Mouse (Mus musculus) forebrain, embryonic 14.5 days (tissue): ENCODE results near the gene Psapl1. TPM values are rescaled to one million over a fixed set of nuclear protein-coding genes. Genes with fewer than 3 reads are reported as not detected.

Experiments used
- ATAC-seq: fragments of 200-750 bp; cut with Nextera tagmentation; 2 replicates; pipeline ENCODE4 v1.8.0; 2017; ENCODE audit warnings: mild to moderate bottlenecking, moderate library complexity
- DNase-seq: peaks from one replicate; pipeline ENCODE4 v3.0.0-alpha.2; 2015; ENCODE audit warnings: low spot score
- H3K27ac ChIP-seq: fragments of 300-500 bp; sonication (generic); 2 replicates; pipeline ENCODE4 v1.5.1; 2014; ENCODE audit warnings: low read depth, mild to moderate bottlenecking, control low read depth, low read length, moderate library complexity
- H3K27me3 ChIP-seq: fragments of 300-500 bp; sonication (generic); replicated peaks from 2 replicates; pipeline ENCODE4 v1.6.1; 2014; ENCODE audit warnings: low read length, control low read depth, mixed read lengths; ENCODE audit not compliant: control insufficient read depth, insufficient read depth
- H3K36me3 ChIP-seq: fragments of 300-500 bp; sonication (generic); 2 replicates; pipeline ENCODE4 v1.6.1; 2014; ENCODE audit warnings: low read length, control low read depth; ENCODE audit not compliant: control insufficient read depth, insufficient read depth
- H3K4me1 ChIP-seq: fragments of 300-500 bp; sonication (generic); 2 replicates; pipeline ENCODE4 v1.6.1; 2014; ENCODE audit warnings: antibody characterized with exemption, low read length, control low read depth; ENCODE audit not compliant: control insufficient read depth, insufficient read depth
- H3K4me2 ChIP-seq: fragments of 300-500 bp; sonication (generic); 2 replicates; pipeline ENCODE4 v1.6.1; 2014; ENCODE audit warnings: mild to moderate bottlenecking, control low read depth, low read length
- H3K4me3 ChIP-seq: fragments of 300-500 bp; sonication (generic); 2 replicates; pipeline ENCODE4 v1.5.1; 2014; ENCODE audit warnings: low read depth, low read length, control low read depth
- H3K9ac ChIP-seq: fragments of 300-500 bp; sonication (generic); 2 replicates; pipeline ENCODE4 v1.6.1; 2014; ENCODE audit warnings: mild to moderate bottlenecking, low read length, control low read depth, moderate library complexity
- H3K9me3 ChIP-seq: fragments of 300-500 bp; sonication (generic); replicated peaks from 2 replicates; pipeline ENCODE4 v1.6.1; 2016; ENCODE audit warnings: low read length, control low read depth, mixed read lengths; ENCODE audit not compliant: control insufficient read depth
- WGBS: fragments of 180-500 bp; shearing (Covaris S2); extraction: QIAGEN DNeasy Blood & Tissue Kit; methylation state at CpG from one replicate; pipeline ENCODE4 v1.1.7; 2014; 5-methylcytosine and 5-hydroxymethylcytosine counted together
- polyA plus RNA-seq: library from polyadenylated mRNA; unstranded; fragments of >200 nt; fragmentation: Nextera tagmentation; extraction: Ambion mirVana; gene quantifications from 2 replicates; pipeline ENCODE4 v1.2.1, GENCODE M21; 2014

The Psapl1 gene
- not detected in 2 replicates for polyA plus RNA-seq

- Histone ChIP-seq H3K9me3 (no peaks in the 10 kb centered on the region), H3K36me3 (no peaks in the 10 kb centered on the region), H3K4me3 (no peak within 1 kb of the TSS), H3K4me2 (no peak within 1 kb of the TSS), H3K27ac (no peak within 1 kb of the TSS; the same call in 1 of the 2 replicates), H3K9ac (no peak within 1 kb of the TSS), H3K27me3 (no peaks in the 10 kb centered on the region), H3K4me1 (no peaks in the 10 kb centered on the region)
- no peak for DNase-seq
- no peak for ATAC-seq
- WGBS: 89% methylated on average over 10 of the region's 10 CpGs
Observed at GRCm38 (mm10) chr5:36203916-36204315, at the start of gene Psapl1. Gene Psapl1, plus strand, starts transcription at chr5:36204021.

- Histone ChIP-seq H3K9ac (no peak overlapping the region), H3K4me3 (no peak overlapping the region), H3K36me3 (no peaks in the 10 kb centered on the region), H3K27ac (no peak overlapping the region), H3K9me3 (no peaks in the 10 kb centered on the region), H3K27me3 (no peaks in the 10 kb centered on the region), H3K4me2 (no peak overlapping the region), H3K4me1 (no peaks in the 10 kb centered on the region)
- WGBS: 56% methylated on average over 8 of the region's 8 CpGs
- no peak for ATAC-seq
- no peak for DNase-seq
Observed at GRCm38 (mm10) chr5:36154879-36155485, 48.8 kb upstream of the Psapl1 start.

DNA sequence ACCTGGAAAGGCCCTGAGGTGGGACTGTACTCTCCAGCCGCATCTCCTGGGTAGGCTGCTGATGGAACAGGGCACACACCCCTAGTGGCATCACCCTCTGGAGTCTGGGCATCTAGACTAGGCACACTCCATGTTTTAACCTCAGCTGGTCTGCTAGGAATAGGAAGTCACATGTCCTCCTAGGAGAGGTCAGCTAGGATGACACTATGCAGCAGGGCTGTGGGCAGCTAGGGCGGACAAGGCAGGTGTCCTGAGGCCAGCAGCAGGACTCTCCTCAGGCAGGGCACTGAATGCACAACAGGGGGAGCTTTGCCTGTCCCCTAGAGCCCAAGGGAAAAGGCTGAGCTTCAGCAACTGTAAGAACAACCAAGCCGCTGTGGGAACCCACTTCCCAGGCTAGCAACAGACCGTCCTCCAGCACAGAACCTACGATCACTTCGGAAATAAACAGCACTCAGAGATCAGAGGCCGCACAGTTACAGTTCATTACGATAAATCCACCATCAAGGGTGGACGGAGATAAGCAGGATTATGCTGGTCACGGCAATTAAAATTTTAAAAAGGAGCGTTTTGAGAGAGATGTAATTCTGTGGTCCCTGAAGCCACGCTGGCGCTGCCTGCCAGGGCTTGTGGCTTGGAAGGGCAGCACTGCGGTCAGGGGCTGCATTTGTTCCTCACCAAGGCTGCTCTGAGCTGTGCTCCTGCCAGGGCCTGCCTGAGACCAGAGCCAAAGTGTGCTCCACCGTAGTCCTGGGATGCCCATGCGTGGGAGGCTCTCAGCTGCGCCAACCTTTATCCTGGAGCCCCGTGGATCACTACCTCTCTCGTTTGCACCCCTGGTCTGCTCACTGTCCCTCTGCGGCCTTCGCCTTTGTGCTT, 38.2 kb upstream of the Psapl1 start:
- ATAC-seq (no peak), DNase-seq (no peak)
- no peak overlapping the region for H3K4me2 ChIP-seq
- no peaks in the 10 kb centered on the region for H3K27me3 ChIP-seq
- no peak overlapping the region for H3K9ac ChIP-seq
- H3K4me3 ChIP-seq: no peak overlapping the region
- 84% methylated on average over 21 of the region's 21 CpGs for WGBS
- H3K27ac ChIP-seq: no peak overlapping the region
- H3K36me3 ChIP-seq: no peaks in the 10 kb centered on the region
- 0 out of 2 replicates have a peak, but pooled peaks cover 4% of the 10 kb centered on the region for H3K4me1 ChIP-seq
- no peaks in the 10 kb centered on the region for H3K9me3 ChIP-seq

DNA sequence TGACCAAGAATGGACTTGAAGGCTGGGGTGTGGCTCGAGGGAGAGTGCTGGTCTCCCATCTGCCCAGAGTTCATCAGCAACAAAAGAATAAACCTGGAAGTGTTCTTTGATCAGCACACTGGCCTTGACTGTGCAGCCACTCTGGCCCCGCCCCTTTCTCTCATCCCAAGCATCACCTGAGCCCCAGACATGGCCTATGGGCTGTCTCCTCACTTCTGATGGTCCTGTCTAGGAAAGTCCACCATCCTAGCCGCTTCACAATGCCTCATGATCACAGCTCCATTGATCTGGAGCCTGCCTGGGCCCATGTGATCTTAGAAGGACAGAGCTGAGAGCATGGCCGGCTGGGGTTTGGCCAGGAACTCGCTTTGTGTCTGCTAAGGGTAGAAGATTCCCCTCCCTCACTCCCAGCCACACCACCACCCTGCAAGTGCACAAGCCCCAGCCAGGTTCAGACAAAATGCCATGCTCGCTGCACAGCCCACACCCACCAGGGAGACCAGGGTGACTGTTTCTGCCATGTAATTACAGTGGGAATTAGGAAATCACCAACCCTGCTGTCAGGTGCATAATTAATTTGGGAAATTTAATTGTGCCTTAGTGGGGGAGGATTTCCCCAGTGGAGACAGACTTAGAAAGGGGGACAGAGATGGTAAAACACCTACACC, 37.3 kb upstream of the Psapl1 start:
- H3K9me3 ChIP-seq: no peaks in the 10 kb centered on the region
- H3K4me3 ChIP-seq: no peak overlapping the region
- no peaks in the 10 kb centered on the region for H3K27me3 ChIP-seq
- no peak overlapping the region for H3K27ac ChIP-seq
- no peak overlapping the region for H3K9ac ChIP-seq
- ATAC-seq (no peak), DNase-seq (no peak)
- 72% methylated on average over 6 of the region's 6 CpGs for WGBS
- H3K4me2 ChIP-seq: no peak overlapping the region
- 0 out of 2 replicates have a peak, but pooled peaks cover 4% of the 10 kb centered on the region for H3K4me1 ChIP-seq
- H3K36me3 ChIP-seq: no peaks in the 10 kb centered on the region

- H3K9ac ChIP-seq: no peak overlapping the region
- no peak overlapping the region; the same call in 1 of the 2 replicates for H3K27ac ChIP-seq
- DNase-seq (no peak), ATAC-seq (no peak)
- H3K27me3 ChIP-seq: no peaks in the 10 kb centered on the region
- 0 out of 2 replicates have a peak, but pooled peaks cover 4% of the 10 kb centered on the region for H3K4me1 ChIP-seq
- H3K9me3 ChIP-seq: no peaks in the 10 kb centered on the region
- H3K4me3 ChIP-seq: no peak overlapping the region
- no peaks in the 10 kb centered on the region for H3K36me3 ChIP-seq
- H3K4me2 ChIP-seq: no peak overlapping the region
- 82% methylated on average over 14 of the region's 14 CpGs for WGBS
Observed at GRCm38 (mm10) chr5:36168963-36169650, 34.7 kb upstream of the Psapl1 start.

DNA sequence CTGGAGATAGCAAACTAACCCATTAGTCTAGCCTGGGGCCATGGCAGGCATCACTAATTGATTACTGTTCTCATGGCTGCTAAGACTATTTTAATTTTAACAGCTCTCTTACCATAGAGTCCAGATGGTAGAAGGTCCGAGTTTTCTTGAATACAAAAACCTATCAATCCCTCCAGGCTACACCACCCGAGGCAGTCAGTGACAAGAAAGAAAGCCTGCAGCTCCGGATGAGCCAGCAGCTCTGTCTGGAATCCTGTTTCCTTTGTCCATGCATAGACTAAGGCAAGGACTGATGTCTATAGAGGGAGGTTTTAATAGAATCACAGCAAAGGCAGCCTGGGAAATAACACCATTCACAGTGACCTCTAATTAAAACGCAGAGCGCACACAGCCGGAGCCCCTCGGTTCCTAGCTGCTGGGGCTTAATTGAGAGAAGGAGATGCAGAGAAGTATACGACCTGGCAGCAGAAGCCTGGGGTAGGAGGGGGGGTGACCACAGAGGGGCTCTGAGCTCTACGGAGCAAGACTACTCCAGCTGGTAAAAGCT, 29.2 kb upstream of the Psapl1 start:
- H3K36me3 ChIP-seq: no peaks in the 10 kb centered on the region
- peak; percentile 82 for DNase-seq
- peaks cover 11% of the 10 kb centered on the region; the same call in 1 of the 2 replicates for H3K4me1 ChIP-seq
- ATAC-seq: peak; percentile 90
- H3K27ac ChIP-seq: peak overlapping the region; percentile 61
- H3K4me2 ChIP-seq: no peak overlapping the region
- no peak overlapping the region for H3K9ac ChIP-seq
- no peaks in the 10 kb centered on the region for H3K27me3 ChIP-seq
- no peaks in the 10 kb centered on the region for H3K9me3 ChIP-seq
- H3K4me3 ChIP-seq: no peak overlapping the region
- WGBS: 5% methylated on average over 9 of the region's 9 CpGs

- H3K36me3 ChIP-seq: no peaks in the 10 kb centered on the region
- no peak overlapping the region for H3K4me3 ChIP-seq
- no peak overlapping the region for H3K4me2 ChIP-seq
- WGBS: 87% methylated on average over 11 of the region's 11 CpGs
- H3K4me1 ChIP-seq: peaks cover 11% of the 10 kb centered on the region; the same call in 1 of the 2 replicates
- H3K9ac ChIP-seq: no peak overlapping the region
- no peak overlapping the region for H3K27ac ChIP-seq
- DNase-seq: no peak
- no peaks in the 10 kb centered on the region for H3K27me3 ChIP-seq
- ATAC-seq: no peak
- H3K9me3 ChIP-seq: no peaks in the 10 kb centered on the region
Observed at GRCm38 (mm10) chr5:36176409-36176808, 27.4 kb upstream of the Psapl1 start.

- Histone ChIP-seq H3K9ac (no peak overlapping the region), H3K9me3 (no peaks in the 10 kb centered on the region), H3K27me3 (no peaks in the 10 kb centered on the region), H3K4me2 (no peak overlapping the region), H3K27ac (no peak overlapping the region), H3K36me3 (no peaks in the 10 kb centered on the region), H3K4me3 (no peak overlapping the region), H3K4me1 (peaks cover 11% of the 10 kb centered on the region; the same call in 1 of the 2 replicates)
- WGBS: 91% methylated on average over 4 of the region's 4 CpGs
- DNase-seq (no peak), ATAC-seq (no peak)
Observed at GRCm38 (mm10) chr5:36176873-36177272, 26.9 kb upstream of the Psapl1 start.
